Mouse (Mus musculus) liver, embryonic 14.5 days (tissue): ENCODE data around the gene Efcc1.

ENCODE experiments used
- CTCF ChIP-seq: IDR thresholded peaks from 2 replicates; pipeline ENCODE4 v1.5.1; 2016; ENCODE audit warnings: antibody characterized with exemption, low read depth, control low read depth
- EP300 ChIP-seq: IDR thresholded peaks from 2 replicates; pipeline ENCODE4 v1.6.1; 2016; ENCODE audit warnings: antibody characterized with exemption, low read depth

DNA sequence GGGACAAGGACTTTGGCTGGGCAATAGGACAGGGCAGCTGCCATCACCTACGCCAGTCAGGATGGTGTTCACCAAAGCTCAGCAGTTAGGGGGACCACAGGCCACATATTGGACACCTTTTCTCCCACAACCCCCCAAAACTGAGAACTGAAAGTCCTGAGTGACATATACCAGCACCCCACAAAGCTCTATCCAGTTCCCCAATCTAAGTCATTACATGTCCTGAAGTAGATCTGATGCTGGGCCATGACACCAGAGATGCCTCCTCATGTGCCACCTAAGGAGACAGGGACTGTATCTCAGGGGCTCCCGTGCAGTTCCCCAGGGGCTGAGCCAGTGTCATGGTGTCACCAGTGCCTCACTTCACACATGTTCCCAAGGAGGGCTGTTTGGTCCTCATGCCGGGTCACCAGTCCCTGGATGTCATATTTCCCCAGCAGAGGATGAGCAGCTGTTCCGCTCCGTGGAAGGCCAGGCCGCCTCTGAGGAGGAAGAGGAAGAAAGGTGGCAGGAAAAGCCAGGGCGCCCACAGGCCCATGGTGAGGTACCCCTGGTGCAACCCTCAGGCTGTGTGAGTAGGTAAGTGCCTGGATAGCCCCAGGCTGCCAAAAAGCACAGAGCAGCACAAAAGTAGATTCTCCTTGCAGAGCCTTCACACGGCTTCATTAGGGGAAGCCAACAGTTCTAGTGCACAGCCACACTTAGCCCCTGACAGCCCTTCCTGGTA, 19.7 kb downstream of the Efcc1 start:
- TF ChIP-seq EP300: no peak
- TF ChIP-seq CTCF: no peak
